Mouse (Mus musculus) frontal cortex, postnatal 10 days (tissue): Measurements from ENCODE around the gene Ppm1m.

Experiments used
- DNase-seq, 2 experiments: peaks; one replicate each; pipeline ENCODE4 v3.0.0; 2022; ENCODE audit warnings: low spot score in 2 of 2, mixed read lengths in 1 of 2

The Ppm1m gene

GRCm38 (mm10) chr9:106220894-106221523, 21.5 kb upstream of the Ppm1m start:
- DNase-seq = no peak

DNA sequence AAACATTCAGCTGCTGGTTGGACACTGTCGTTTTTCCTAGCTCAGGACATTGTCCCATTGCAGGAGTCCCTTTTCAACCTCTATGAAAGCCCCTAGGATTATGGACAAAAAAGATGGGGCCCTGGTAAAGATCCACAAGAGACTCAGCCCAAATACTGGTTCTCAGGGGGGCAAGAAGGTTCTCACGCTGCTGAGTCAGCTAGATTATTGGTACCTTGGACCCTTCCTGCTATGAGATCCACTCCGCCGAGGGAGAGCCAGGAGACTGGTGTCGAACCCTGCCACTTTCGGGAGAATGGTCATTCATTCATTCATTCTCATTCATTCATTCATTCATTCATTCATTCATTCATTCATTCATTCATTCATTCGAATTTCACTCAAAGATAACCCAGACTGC, 17.4 kb upstream of the Ppm1m start:
- no peak for DNase-seq

DNA sequence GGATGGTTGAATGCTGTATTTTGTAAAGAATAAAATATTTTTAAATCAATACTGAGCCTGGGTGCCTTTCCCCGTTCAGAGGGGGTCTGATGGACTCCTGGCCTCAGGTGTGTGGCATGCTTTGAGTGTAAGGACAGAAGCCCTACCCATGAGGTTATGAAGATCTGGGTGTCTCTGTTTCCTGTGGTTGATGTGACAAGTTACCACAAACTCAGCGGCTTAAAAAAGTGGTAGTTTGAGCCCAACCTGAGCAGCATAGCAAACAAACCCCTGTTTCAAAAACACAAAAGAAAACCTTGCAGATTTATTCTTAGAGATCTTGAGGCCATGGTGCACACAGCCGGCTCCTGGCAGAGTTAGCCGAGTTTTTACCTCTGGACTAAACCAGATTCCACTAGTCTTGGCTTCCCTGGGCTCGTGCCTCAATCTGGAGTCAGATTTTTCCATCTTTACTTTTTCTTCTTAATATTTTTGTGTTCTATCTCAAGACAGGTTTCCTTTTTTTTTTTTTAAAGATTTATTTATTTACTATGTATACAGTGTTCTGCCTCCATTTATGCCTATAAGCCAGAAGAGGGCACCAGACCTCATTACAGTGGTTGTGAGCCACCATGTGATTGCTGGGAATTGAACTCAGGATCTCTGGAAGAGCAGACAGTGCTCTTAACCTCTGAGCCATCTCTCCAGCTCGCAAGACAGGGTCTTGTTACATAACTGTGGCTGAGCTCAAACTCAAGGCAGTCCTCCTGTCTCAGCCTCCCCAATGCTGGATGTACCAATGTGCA, 16.0 kb upstream of the Ppm1m start:
- no peak for DNase-seq

DNA sequence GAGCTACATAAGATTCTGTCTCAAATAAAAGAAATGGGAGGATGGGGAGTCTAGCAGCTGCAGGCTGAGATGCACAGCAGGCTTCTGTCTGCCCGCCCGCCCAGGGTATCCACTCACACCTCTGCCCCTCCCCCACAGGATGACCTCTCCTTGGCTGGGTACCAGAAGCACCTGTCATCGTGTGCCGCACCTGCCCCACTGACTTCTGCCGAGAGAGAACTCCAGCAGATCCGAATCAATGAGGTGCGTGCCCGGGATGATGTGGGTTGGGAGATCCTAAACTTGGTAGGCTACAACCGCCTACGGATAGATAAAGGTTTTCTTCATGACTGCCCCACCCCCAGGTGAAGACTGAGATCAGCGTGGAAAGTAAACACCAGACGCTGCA, 13.0 kb upstream of the Ppm1m start:
- no peak for DNase-seq

GRCm38 (mm10) chr9:106211680-106212593, 12.4 kb upstream of the Ppm1m start:
- peak in 1 of 2 experiments; percentile 83 for DNase-seq

DNA sequence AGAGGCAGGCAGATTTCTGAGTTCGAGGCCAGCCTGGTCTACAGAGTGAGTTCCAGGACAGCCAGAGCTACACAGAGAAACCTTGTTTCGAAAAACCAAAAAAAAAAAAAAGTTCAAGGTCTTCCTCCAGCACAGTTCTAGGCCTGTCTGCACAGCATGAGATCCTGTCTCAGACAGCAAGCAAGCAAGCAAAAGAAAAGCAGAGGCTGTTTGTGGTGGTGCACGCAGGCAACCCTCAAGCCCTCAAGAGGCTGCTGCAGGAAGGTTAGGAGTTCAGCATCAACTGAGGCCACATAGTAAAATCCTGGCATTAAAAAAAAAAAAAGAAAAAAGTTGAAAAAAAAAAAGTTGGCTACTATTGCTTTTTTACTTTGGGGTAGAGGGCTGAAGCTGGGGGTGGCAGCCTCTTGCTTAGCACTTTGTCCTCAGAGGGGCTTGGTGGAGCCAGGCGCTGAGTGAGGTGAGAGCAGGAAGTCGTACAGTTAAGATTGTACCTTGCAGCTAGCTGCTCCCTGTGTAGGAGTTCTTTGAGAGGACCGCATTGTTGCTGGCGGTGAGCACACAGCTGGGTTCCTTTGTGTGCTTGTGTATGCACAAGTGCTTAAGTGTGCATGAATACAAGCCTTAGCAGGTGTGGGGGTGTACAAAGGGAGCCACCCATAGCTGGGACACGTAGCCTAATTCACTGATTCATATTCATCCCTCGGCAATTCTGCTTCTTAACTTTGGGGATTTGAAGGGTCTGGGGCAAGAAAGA, 11.5 kb upstream of the Ppm1m start:
- DNase-seq = no peak

GRCm38 (mm10) chr9:106209954-106210353, 10.4 kb upstream of the Ppm1m start:
- no peak for DNase-seq

- no peak for DNase-seq
Observed at GRCm38 (mm10) chr9:106208181-106208580, 8.6 kb upstream of the Ppm1m start.

DNA sequence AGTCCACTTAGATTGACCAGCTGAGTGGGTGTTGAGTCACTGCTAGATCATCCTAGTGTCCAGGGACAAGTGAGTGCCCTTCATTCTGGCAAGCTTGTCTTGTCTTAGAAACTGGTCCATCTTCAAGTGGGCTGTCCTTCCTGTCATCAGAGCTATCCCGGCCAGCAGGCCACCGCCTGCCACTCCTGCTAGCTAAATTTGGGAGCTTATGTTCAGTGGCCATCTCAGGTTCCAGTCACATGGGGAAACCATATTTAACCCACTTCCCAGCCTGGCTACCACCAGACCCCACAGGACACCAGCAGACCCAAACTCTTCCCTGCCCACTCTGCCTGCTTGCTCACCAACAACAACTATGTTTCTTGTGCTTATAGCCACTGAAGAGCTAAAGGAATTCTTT, 7.0 kb upstream of the Ppm1m start:
- DNase-seq = no peak

DNA sequence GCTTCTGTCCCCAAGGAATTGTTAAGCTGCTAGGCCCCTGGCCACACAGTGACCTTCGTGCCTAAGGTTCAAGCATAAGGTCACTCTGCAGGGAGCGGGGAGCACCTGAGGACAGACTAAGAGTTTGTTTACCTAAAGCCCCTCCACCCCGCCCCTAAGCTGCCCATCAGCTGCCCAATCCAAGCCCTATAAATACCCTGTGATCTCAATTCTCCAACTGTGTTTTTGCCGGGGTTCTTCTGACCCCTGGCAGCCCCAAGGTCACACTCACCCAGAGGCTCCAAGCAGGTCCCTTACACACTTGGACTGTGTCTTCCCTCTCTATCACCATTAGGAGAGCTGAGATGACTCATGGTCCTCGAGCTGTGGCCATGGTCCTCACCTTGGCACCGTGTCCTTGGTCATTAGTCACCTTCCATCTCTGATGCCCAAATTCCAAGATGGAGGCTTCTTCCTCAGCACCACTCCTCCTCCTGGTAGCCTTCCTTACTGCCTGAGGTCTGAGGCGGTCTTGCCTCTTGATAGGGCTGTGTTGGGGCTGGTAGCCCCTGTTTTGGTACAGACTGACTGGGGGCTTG, 6.3 kb upstream of the Ppm1m start:
- no peak for DNase-seq

DNA sequence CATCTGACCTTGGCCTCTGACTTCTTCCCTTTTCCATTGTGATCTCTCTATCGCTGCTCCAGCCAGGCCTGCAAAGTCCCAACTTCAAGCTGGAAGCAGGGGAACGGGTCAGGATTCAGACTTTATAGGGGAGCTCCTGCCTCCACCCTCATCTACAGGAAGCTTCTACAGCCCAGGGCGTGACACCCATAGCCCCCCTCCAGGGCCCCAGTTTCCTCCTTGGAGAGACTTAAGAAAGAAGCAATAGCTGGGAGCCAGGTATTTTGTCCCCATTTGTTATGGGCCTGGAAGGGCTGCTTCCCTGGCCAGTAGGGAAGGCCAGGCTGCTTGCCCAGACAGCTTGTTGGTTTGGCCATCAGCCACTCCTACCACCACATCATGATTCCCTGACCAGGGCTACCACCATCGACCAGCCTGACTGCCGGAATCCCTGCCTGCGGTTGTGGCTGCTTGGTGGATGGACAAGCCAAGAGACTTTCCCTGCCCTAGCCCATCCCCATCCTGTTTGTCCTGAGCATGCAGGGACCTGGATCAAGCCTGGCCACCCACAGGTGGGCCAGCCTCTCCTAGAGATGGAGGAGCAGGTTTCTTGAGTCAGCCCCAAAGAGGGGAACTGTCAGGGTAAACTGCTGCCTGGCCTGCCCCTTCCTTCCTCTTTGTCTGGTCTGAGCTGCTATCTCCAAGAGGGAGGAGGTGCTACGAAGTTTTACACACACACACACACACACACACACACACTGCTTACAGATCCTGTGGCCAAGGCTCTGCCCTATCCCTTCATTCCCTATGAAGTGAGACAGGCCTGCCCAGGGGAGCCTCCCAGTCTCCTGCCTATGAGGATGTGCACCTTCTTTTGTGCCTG, 4.7 kb upstream of the Ppm1m start:
- no peak for DNase-seq

DNA sequence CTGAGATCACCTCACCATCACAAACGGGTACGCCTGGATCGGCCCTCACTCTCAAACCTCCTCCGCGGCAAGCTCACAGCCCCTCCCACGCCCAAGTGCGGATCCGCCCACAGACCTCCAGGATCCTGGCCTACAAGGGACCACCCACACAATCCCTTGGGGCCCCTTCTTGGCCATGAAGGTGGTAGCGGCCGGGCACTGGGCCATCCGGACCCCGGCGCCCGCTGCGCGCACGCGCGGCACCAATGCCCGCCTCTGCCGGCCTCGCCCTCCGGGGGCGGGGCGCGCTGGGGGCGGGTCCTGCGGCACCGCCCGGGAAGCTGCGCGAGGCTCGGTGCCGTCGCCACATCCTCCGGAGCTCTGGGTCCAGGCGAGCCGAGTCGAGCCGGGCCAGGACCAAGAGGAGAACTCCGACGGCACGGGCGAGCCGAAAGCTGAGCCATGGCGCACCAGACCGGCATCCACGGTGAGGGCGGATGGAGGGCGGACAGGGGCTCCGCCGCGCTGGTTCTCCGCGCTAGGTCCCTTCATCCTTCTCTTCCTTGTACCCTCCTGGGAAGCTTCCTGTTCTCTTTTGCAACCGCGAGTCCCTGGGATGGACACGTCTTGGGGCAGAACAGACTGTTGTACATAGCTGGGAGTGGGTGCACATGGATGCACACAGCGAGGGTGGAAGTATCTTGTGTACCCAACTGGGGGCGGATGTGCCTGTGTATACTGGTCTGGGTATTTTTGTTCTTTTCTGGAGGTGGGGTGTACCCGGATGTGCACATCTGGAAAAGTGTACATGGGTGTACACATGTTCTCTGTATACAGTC, 3.5 kb upstream of the Ppm1m start, which contains the start of gene Twf2:
TSS of gene Twf2 (plus strand) at position 290 of the 818 bp plus-strand sequence.
- DNase-seq = peak; percentile 89

- no peak for DNase-seq
Observed at GRCm38 (mm10) chr9:106201895-106202294, 2.3 kb upstream of the Ppm1m start.

GRCm38 (mm10) chr9:106198962-106199458, 536 bp downstream of the Ppm1m start:
- DNase-seq = peak in 1 of 2 experiments; percentile 52

DNA sequence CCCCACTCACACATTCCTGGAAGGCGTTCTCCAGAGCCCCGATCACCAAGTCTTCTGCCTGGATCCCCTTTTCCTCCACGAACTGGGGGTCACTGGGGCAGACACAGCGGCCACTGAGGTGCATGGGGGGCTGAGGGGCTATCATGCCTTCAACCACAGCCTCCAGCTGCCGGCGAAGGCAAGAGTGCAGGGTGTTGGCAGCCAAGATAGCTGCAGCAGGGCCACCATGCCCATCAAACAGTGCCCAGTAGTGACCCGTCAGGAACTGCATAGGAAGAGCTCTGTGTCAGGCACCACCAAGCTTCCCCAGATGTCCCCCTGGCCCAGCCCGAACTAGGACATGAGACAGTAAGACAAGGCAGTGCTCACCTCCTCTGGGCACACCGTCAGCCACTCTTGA, 1.8 kb downstream of the Ppm1m start:
- DNase-seq = no peak

GRCm38 (mm10) chr9:106197081-106197713, 2.3 kb downstream of the Ppm1m start:
- DNase-seq = no peak

DNA sequence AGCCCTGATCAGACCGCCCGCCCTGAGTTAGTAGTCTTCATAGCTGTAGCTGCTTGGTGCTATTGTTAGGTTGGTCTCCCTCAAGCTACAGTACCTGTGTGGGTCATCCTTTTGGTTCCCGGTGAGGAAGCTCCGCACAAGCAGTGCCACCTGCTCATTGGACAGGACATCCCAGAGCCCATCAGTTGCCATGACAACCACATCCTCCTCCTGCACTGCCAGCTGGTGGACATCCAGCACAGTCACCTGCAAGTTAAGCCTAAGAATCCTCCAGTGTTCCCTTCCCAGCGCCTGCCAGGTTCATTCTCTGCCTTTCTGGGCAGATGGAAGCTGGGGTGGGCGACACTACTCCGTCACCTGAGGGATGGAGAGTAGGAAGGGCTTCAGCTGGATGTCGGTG, 3.9 kb downstream of the Ppm1m start:
- no peak for DNase-seq

GRCm38 (mm10) chr9:106193930-106194807, 5.4 kb downstream of the Ppm1m start:
- DNase-seq = no peak
